Mouse (Mus musculus) embryonic facial prominence, embryonic 15.5 days (tissue): Measurements from ENCODE around the gene Nfam1. TPM values are rescaled to one million over a fixed set of nuclear protein-coding genes. Genes with fewer than 3 reads are reported as not detected.
A peak's percentile ranks its signal among the peaks of the same experiment; 100 is the strongest.

ENCODE experiments used
- microRNA-seq: library from miRNA; unstranded; fragments of <30 nt; microRNA quantifications from one replicate; pipeline ENCODE4, GENCODE M21; 2016; ENCODE audit warnings: borderline number of aligned reads
- polyA plus RNA-seq: library from polyadenylated mRNA; unstranded; fragments of >200 nt; fragmentation: Nextera tagmentation; extraction: Ambion mirVana; gene quantifications from 2 replicates; pipeline ENCODE4 v1.2.1, GENCODE M21; 2015

Nfam1 gene
- polyA plus RNA-seq, 1 experiment from 2014 or later = 6.1 TPM

Small RNA genes lying within 50 kb of the gene (microRNA-seq; reads per million reads assigned to microRNA genes)
- gene Mir3080 = 17.8 reads per million, percentile 35 among the genes with 10 or more reads in this experiment

Other genes with a start within 250 kb of the Nfam1 start
- not detected in 2 replicates for gene Cyp2d26, start 239.0 kb downstream of the Nfam1 start, polyA plus RNA-seq
- 10.5 and 11.1 TPM in 2 replicates for gene Tcf20, start 45.4 kb downstream of the Nfam1 start, polyA plus RNA-seq
- gene Serhl, start 56.2 kb upstream of the Nfam1 start, polyA plus RNA-seq = 64.6 and 68.1 TPM in 2 replicates
- gene Rrp7a, start 89.5 kb upstream of the Nfam1 start, polyA plus RNA-seq = 69.5 and 76.2 TPM in 2 replicates
- 142 and 147 TPM in 2 replicates for gene Poldip3, start 116.1 kb upstream of the Nfam1 start, polyA plus RNA-seq
- 163 and 185 TPM in 2 replicates for gene Cyb5r3, start 139.3 kb upstream of the Nfam1 start, polyA plus RNA-seq
- gene A4galt, start 218.5 kb upstream of the Nfam1 start, polyA plus RNA-seq = 4.3 and 4.7 TPM in 2 replicates